Mouse (Mus musculus) ES-CJ7 (cell line): ENCODE data around the gene Pdcd6.

Source experiments
- DNase-seq: peaks from one replicate; pipeline ENCODE4 v3.0.0; 2011; ENCODE audit warnings: low read depth, low spot score

The Pdcd6 gene

GRCm38 (mm10) chr13:74282299-74282698, 35.1 kb downstream of the Pdcd6 start:
- no peak for DNase-seq

GRCm38 (mm10) chr13:74275726-74276125, 41.7 kb downstream of the Pdcd6 start:
- DNase-seq = no peak

GRCm38 (mm10) chr13:74260231-74260992, 57.0 kb downstream of the Pdcd6 start:
- DNase-seq = peak; percentile 70

GRCm38 (mm10) chr13:74259460-74260230, 57.7 kb downstream of the Pdcd6 start:
- peak; percentile 42 for DNase-seq
